Mouse (Mus musculus) kidney, postnatal 0 days (tissue): ENCODE results near the gene Slc26a10. TPM values are rescaled to one million over a fixed set of nuclear protein-coding genes. Genes with fewer than 3 reads are reported as not detected.

Experiments
- ATAC-seq: fragments of 200-750 bp; cut with Nextera tagmentation; replicated peaks from 2 replicates; pipeline ENCODE4 v1.8.0; 2017; ENCODE audit warnings: low read depth, moderate number of reproducible peaks, moderate TSS enrichment, moderate library complexity; ENCODE audit not compliant: low FRiP score
- DNase-seq: peaks from one replicate; pipeline ENCODE4 v3.0.0-alpha.2; 2016; ENCODE audit warnings: low spot score
- H3K27ac ChIP-seq: fragments of 300-500 bp; sonication (generic); 2 replicates; pipeline ENCODE4 v1.5.1; 2014; ENCODE audit warnings: mild to moderate bottlenecking
- H3K27me3 ChIP-seq: fragments of 300-500 bp; sonication (generic); 2 replicates; pipeline ENCODE4 v1.6.1; 2014; ENCODE audit warnings: low read length, mixed read lengths; ENCODE audit not compliant: insufficient read depth
- H3K36me3 ChIP-seq: fragments of 300-500 bp; sonication (generic); 2 replicates; pipeline ENCODE4 v1.6.1; 2014; ENCODE audit warnings: low read length, mixed read lengths; ENCODE audit not compliant: insufficient read depth
- H3K4me1 ChIP-seq: fragments of 300-500 bp; sonication (generic); replicated peaks from 2 replicates; pipeline ENCODE4 v1.6.1; 2014; ENCODE audit warnings: antibody characterized with exemption, low read length, mixed read lengths; ENCODE audit not compliant: insufficient read depth
- H3K4me2 ChIP-seq: fragments of 300-500 bp; sonication (generic); 2 replicates; pipeline ENCODE4 v1.6.1; 2014; ENCODE audit warnings: mild to moderate bottlenecking, low read length, moderate library complexity, mixed read lengths
- H3K4me3 ChIP-seq: fragments of 300-500 bp; sonication (generic); replicated peaks from 2 replicates; pipeline ENCODE4 v1.5.1; 2014; ENCODE audit warnings: low read depth, low read length
- H3K9ac ChIP-seq: fragments of 300-500 bp; sonication (generic); 2 replicates; pipeline ENCODE4 v1.6.1; 2014; ENCODE audit warnings: low read depth, low read length
- H3K9me3 ChIP-seq: fragments of 300-500 bp; sonication (generic); replicated peaks from 2 replicates; pipeline ENCODE4 v1.6.1; 2016; ENCODE audit warnings: low read length, inconsistent platforms, mixed read lengths
- CTCF ChIP-seq: IDR thresholded peaks from 2 replicates; pipeline ENCODE4 v1.5.1; 2016; ENCODE audit warnings: antibody characterized with exemption, low read depth, mild to moderate bottlenecking, moderate library complexity
- WGBS: fragments of 180-500 bp; shearing (Covaris S2); extraction: QIAGEN DNeasy Blood & Tissue Kit; methylation state at CpG from one replicate; pipeline ENCODE4 v1.1.7; 2014; 5-methylcytosine and 5-hydroxymethylcytosine counted together
- polyA plus RNA-seq: library from polyadenylated mRNA; unstranded; fragments of >200 nt; fragmentation: Nextera tagmentation; extraction: Ambion mirVana; gene quantifications from 2 replicates; pipeline ENCODE4 v1.2.1, GENCODE M21; 2015

Slc26a10 gene
- polyA plus RNA-seq, 1 experiment from 2014 or later: 3.1 TPM

DNA sequence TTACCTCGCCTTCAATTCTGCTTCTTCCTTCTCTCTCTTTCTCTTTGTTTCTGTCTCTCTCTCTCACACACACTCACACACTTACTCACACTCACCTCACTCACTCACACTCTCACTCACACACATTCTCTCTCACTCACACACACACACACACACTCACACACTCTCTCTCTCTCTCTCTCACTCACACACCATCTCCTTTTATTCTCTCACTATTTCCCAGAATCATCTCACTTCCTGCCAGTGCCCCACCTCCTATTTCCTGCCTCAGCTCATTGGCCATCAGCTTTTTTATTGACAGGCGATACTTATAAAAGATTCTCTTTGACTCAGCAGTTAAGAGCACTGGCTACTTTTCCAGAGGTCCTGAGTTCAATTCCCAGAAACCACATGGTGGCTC is 37.9 kb upstream of the Slc26a10 start:
- ATAC-seq: no peak
- Histone ChIP-seq H3K9ac (no peak overlapping the region), H3K4me1 (no peaks in the 10 kb centered on the region), H3K36me3 (no peaks in the 10 kb centered on the region), H3K9me3 (no peaks in the 10 kb centered on the region), H3K27ac (no peak overlapping the region), H3K4me2 (no peak overlapping the region), H3K27me3 (no peaks in the 10 kb centered on the region), H3K4me3 (no peak overlapping the region)
- 83% methylated on average over 2 of the region's 2 CpGs for WGBS
- TF ChIP-seq CTCF: no peak
- no peak for DNase-seq

DNA sequence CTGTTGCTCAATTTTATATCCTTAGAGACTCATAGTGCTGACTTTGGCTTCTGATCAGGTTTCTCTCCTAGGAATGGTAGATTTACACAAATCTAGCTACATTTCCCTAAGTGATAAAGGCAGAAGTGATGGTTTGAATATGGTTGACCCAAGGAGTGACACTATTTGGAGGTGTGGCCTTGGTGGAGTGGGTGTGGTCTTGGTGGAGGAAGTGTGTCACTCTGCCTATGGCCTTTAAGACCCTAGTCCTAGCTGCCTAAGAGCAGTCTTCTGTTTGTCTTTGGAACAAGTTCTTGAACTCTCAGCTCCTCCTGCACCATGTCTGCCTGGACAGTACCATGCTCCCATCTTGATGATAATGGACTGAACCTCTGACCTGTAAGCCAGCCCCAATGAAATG is 36.7 kb upstream of the Slc26a10 start:
- Histone ChIP-seq H3K9me3 (no peaks in the 10 kb centered on the region), H3K4me1 (no peaks in the 10 kb centered on the region), H3K4me2 (no peak overlapping the region), H3K27ac (no peak overlapping the region), H3K36me3 (no peaks in the 10 kb centered on the region), H3K4me3 (no peak overlapping the region), H3K9ac (no peak overlapping the region), H3K27me3 (no peaks in the 10 kb centered on the region)
- ATAC-seq: no peak
- no peak for TF ChIP-seq CTCF
- no peak for DNase-seq

DNA sequence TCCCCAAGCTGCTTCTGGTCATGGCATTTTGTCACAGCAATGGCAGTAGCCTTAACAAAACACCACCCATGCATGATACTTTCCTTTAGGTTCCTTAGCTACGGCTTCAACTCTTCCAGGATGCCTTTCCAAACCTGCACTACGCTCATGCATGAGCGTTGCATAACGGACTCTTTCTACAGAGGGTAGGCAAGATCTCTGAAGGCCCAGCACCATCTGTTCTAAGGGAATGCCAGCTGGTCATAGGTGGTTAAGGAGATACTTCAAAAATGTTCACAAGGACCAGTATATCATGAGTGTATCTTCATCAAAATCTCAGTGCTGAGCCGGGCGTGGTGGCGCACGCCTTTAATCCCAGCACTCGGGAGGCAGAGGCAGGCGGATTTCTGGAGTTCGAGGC is 36.0 kb upstream of the Slc26a10 start:
- Histone ChIP-seq H3K27me3 (no peaks in the 10 kb centered on the region), H3K4me1 (no peaks in the 10 kb centered on the region), H3K9me3 (no peaks in the 10 kb centered on the region), H3K27ac (no peak overlapping the region), H3K4me2 (no peak overlapping the region), H3K9ac (no peak overlapping the region), H3K4me3 (no peak overlapping the region), H3K36me3 (no peaks in the 10 kb centered on the region)
- DNase-seq (no peak), ATAC-seq (no peak)
- no peak for TF ChIP-seq CTCF
- WGBS: 96% methylated on average over 11 of the region's 11 CpGs

DNA sequence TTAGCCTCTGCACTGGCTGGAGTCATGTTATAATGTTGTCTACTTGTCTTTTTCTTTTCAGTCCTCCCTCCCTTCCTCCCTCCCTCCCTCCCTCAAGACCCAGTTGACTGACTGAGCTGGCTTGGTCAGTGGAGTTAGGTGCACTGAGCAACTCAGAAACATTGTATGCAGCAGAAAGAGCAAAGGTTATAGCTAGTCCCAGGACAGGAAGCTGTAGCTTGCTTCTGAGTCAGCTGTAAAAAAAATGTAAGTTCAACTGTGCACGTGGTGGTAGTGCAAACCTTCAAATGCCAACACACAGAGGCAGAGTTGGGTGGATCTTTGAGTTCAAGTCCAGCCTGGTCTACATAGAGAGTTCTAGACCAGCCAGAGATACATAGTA is 34.0 kb upstream of the Slc26a10 start:
- no peak overlapping the region for H3K27ac ChIP-seq
- H3K36me3 ChIP-seq: no peaks in the 10 kb centered on the region
- WGBS: 42% methylated on average over 1 of the region's 1 CpGs
- no peak for ATAC-seq
- DNase-seq: no peak
- H3K4me1 ChIP-seq: peaks cover 7% of the 10 kb centered on the region; the same call in 1 of the 2 replicates
- H3K27me3 ChIP-seq: no peaks in the 10 kb centered on the region
- no peak overlapping the region for H3K9ac ChIP-seq
- no peaks in the 10 kb centered on the region for H3K9me3 ChIP-seq
- no peak overlapping the region for H3K4me2 ChIP-seq
- TF ChIP-seq CTCF: no peak
- H3K4me3 ChIP-seq: no peak overlapping the region

DNA sequence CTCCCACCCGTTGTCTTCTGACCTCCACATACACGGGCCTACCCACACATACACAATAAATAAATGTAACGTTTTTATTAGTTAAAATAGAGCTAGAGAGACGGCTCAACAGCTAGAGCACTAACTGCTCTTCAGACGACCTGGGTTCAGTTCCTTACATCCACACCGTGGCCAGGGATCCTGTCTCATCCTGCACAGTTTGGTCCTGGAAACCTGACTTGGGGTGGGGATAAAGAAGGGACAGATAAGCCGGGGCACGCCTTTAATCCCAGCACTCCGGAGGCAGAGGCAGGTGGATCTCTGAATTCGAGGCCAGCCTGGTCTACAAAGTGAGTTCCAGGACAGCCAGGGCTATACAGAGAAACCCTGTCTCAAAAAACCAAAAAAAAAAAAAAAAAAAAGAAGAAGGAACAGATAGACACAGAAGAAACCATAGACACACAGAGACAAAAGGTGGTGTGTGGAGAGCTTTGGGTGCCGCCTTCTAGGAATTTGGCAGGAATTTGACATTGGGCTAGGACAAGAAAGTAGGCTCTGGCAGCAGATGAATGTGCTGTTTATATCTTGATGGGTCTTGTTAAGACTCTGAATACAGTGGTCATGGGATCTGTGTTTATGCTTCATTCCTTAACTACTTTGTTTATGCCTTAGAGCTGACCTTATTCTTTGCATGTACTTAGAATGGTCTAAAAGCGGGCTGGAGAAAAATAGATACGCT is 33.4 kb upstream of the Slc26a10 start:
- Histone ChIP-seq H3K27ac (no peak overlapping the region), H3K4me2 (no peak overlapping the region), H3K27me3 (no peaks in the 10 kb centered on the region), H3K9ac (no peak overlapping the region), H3K4me3 (no peak overlapping the region), H3K4me1 (peaks cover 7% of the 10 kb centered on the region; the same call in 1 of the 2 replicates), H3K36me3 (no peaks in the 10 kb centered on the region), H3K9me3 (no peaks in the 10 kb centered on the region)
- ATAC-seq (no peak), DNase-seq (no peak)
- TF ChIP-seq CTCF: no peak
- WGBS: 68% methylated on average over 13 of the region's 13 CpGs

DNA sequence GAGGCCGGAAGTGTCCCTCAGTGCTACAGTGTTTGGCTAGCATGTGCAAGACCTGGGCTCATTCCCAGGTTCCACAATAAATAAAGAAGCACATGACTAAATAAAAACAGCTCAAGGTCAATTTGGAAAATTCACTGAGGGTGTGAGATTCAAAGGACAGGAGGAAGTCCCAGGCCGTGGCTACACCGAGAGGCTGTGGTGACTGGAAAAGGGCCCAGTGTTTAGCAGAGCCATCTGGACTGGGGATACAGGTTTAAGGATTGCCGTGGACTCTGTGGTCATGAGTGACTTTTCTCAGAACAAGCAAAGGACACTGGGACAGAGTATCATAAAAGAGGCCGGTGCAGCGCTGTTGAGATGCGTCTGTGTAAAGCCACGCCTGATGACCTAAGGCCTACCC is 32.8 kb upstream of the Slc26a10 start:
- H3K9ac ChIP-seq: no peak overlapping the region
- H3K9me3 ChIP-seq: no peaks in the 10 kb centered on the region
- no peak for DNase-seq
- no peak overlapping the region for H3K27ac ChIP-seq
- H3K36me3 ChIP-seq: peaks cover 5% of the 10 kb centered on the region; the same call in 1 of the 2 replicates
- ATAC-seq: no peak
- TF ChIP-seq CTCF: no peak
- H3K4me1 ChIP-seq: peaks cover 7% of the 10 kb centered on the region; the same call in 1 of the 2 replicates
- 76% methylated on average over 8 of the region's 8 CpGs for WGBS
- H3K27me3 ChIP-seq: no peaks in the 10 kb centered on the region
- no peak overlapping the region for H3K4me2 ChIP-seq
- H3K4me3 ChIP-seq: no peak overlapping the region
